ENCODE assay signal across 24 mouse cellular contexts in the genomic region with DNA sequence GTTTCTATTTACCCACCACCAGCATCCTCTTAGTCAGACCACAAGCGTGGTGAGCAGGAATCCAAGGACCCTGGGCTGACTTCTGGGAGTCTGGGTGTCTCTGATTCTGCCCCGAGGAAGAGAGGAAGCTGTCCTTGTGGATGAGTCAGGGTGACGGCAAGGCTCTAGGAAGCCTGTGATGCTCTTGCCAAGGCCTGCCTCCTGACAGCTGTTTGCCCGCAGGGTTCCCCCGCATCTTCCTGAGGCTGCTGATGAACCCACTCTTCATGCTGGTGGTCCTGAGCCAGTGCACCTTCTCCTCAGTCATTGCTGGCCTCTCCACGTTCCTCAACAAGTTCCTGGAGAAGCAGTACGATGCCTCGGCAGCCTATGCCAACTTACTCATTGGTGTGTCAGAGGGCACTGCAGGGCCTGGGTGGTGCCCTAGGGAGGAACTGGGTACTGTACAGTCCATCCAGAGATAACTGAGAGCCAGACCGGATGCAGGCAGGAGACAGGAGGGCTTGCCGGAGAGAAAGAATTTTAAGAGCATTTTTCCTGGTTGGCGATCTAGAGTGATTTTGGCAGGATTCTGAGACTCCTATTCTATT. TPM values are rescaled to one million over a fixed set of nuclear protein-coding genes. Genes with fewer than 3 reads are reported as not detected.
DNase-seq lines count a peak whose midpoint lies in the region; ATAC-seq and TF ChIP-seq lines count a peak whose summit lies in the region.
"Had no signal": no experiment of that assay in that cellular context is flagged by ENCODE, and none has a peak within 500 bp of the region (broad histone marks: within the 10 kb centered on the region; RNA-seq: fewer than 3 reads in every experiment).

No protein-coding gene starts in this region.

- H3K4me2 ChIP-seq in stomach, postnatal 0 days (replicated peaks; ENCODE audit: low read depth): no peak overlapping the region
- H3K4me2 ChIP-seq in hindbrain, postnatal 0 days (ENCODE audit: low read depth, low read length): no peak overlapping the region
- H3K4me2 ChIP-seq: embryonic facial prominence, embryonic 13.5 days; forebrain, embryonic 15.5 days; heart, embryonic 11.5 days; hindbrain, embryonic 12.5 days; limb, embryonic 12.5 days; liver, embryonic 12.5 days; lung, embryonic 15.5 days; midbrain, embryonic 15.5 days; neural tube, embryonic 15.5 days had no signal

- no peak overlapping the region for H3K9ac ChIP-seq in stomach, postnatal 0 days (ENCODE audit: low read length)
- no peak overlapping the region for H3K9ac ChIP-seq in hindbrain, postnatal 0 days (replicated peaks; ENCODE audit: low read length)
- H3K9ac ChIP-seq: embryonic facial prominence, embryonic 13.5 days; forebrain, embryonic 15.5 days; hindbrain, embryonic 12.5 days; limb, embryonic 12.5 days; liver, embryonic 12.5 days; lung, embryonic 15.5 days; midbrain, embryonic 15.5 days; neural tube, embryonic 15.5 days had no signal

- no peak for TF ChIP-seq EP300 in stomach, postnatal 0 days (optimal IDR thresholded peaks at IDR 0.05)

- TF ChIP-seq CTCF in stomach, postnatal 0 days (IDR thresholded peaks at IDR 0.05; ENCODE audit: low read depth): no peak
- TF ChIP-seq CTCF in hindbrain, postnatal 0 days (IDR thresholded peaks at IDR 0.05; ENCODE audit: low read depth): no peak

- H3K27ac ChIP-seq in stomach, postnatal 0 days (replicated peaks): no peak overlapping the region
- H3K27ac ChIP-seq in hindbrain, postnatal 0 days: no peak overlapping the region
- H3K27ac ChIP-seq: embryonic facial prominence, embryonic 13.5 days; forebrain, embryonic 15.5 days; hindbrain, embryonic 12.5 days; limb, embryonic 12.5 days; liver, embryonic 12.5 days; midbrain, embryonic 15.5 days; neural tube, embryonic 15.5 days had no signal

- H3K4me1 ChIP-seq in stomach, postnatal 0 days (replicated peaks; ENCODE audit: control insufficient read depth, insufficient read depth): no peaks in the 10 kb centered on the region
- H3K4me1 ChIP-seq in hindbrain, postnatal 0 days (ENCODE audit: insufficient read depth, low read length): no peaks in the 10 kb centered on the region
- H3K4me1 ChIP-seq: hindbrain, embryonic 12.5 days; limb, embryonic 12.5 days; liver, embryonic 12.5 days; midbrain, embryonic 15.5 days; neural tube, embryonic 15.5 days had no signal

- 73% methylated on average over 11 of the region's 11 CpGs for WGBS in stomach, postnatal 0 days
- 80% methylated on average over 11 of the region's 11 CpGs for WGBS in hindbrain, postnatal 0 days

- 0 out of 2 replicates have a peak, but pooled peaks have one; percentile 21 for ATAC-seq in stomach, postnatal 0 days (ENCODE audit: low FRiP score, low TSS enrichment)
- no peak for ATAC-seq in hindbrain, postnatal 0 days
- ATAC-seq: CD4-positive, CD25-positive, alpha-beta regulatory T cell, adult 4 months; forebrain, embryonic 15.5 days; inflammation-experienced regulatory T-cells, adult 6 months; liver, embryonic 12.5 days; midbrain, embryonic 15.5 days had no signal

- H3K4me3 ChIP-seq in stomach, postnatal 0 days (ENCODE audit: low read depth, low read length): no peak overlapping the region
- no peak overlapping the region for H3K4me3 ChIP-seq in hindbrain, postnatal 0 days (ENCODE audit: low read length)
- H3K4me3 ChIP-seq: embryonic facial prominence, embryonic 13.5 days; forebrain, embryonic 15.5 days; hindbrain, embryonic 12.5 days; limb, embryonic 12.5 days; liver, embryonic 12.5 days; lung, embryonic 15.5 days; megakaryocyte, embryonic 14.5 days; midbrain, embryonic 15.5 days; neural tube, embryonic 15.5 days had no signal

- peak; percentile 56 to 73 for DNase-seq in lung, adult 18-20 months
- no peak for DNase-seq in lung, postnatal 14 days
- DNase-seq in NIH3T3 (ENCODE audit: low read depth): peak; percentile 71
- DNase-seq in adrenal gland, postnatal 10 days: peak; percentile 55
- DNase-seq in stomach, postnatal 0 days (ENCODE audit: low spot score): no peak
- no peak for DNase-seq in hindbrain, postnatal 0 days (ENCODE audit: low spot score)
- no peak for DNase-seq in layer of hippocampus, adult 9-11 months
- DNase-seq: heart, postnatal 10 days; kidney, adult 8-10 months; kidney, postnatal 36 days; right cerebral cortex, postnatal 14 days; spleen, adult 18-20 months had no signal

- H3K27me3 ChIP-seq in stomach, postnatal 0 days (ENCODE audit: control insufficient read depth, insufficient read depth, low read length): no peaks in the 10 kb centered on the region
- no peaks in the 10 kb centered on the region for H3K27me3 ChIP-seq in hindbrain, postnatal 0 days (ENCODE audit: insufficient read depth, low read length)
- H3K27me3 ChIP-seq: embryonic facial prominence, embryonic 13.5 days; forebrain, embryonic 15.5 days; hindbrain, embryonic 12.5 days; limb, embryonic 12.5 days; lung, embryonic 15.5 days; midbrain, embryonic 15.5 days; neural tube, embryonic 15.5 days had no signal

- H3K36me3 ChIP-seq in stomach, postnatal 0 days (ENCODE audit: control insufficient read depth, insufficient read depth, low read length): no peaks in the 10 kb centered on the region
- no peaks in the 10 kb centered on the region for H3K36me3 ChIP-seq in hindbrain, postnatal 0 days (ENCODE audit: insufficient read depth, low read length)
- H3K36me3 ChIP-seq: forebrain, embryonic 15.5 days; hindbrain, embryonic 12.5 days; limb, embryonic 12.5 days; liver, embryonic 12.5 days; lung, embryonic 15.5 days; midbrain, embryonic 15.5 days; neural tube, embryonic 15.5 days had no signal

- no peaks in the 10 kb centered on the region for H3K9me3 ChIP-seq in stomach, postnatal 0 days (ENCODE audit: control insufficient read depth, low read length)
- no peaks in the 10 kb centered on the region for H3K9me3 ChIP-seq in hindbrain, postnatal 0 days (ENCODE audit: low read length)
- H3K9me3 ChIP-seq: forebrain, embryonic 15.5 days; limb, embryonic 12.5 days; liver, embryonic 12.5 days; lung, embryonic 15.5 days; midbrain, embryonic 15.5 days; neural tube, embryonic 15.5 days had no signal

RNA-seq across cellular contexts. Expression of a gene that starts 38.6 kb away (rescaled TPM):
- total RNA-seq in adrenal gland, postnatal 10 days (2021): 10 to 100 TPM in 1 of 2 experiments, 1 to 10 TPM in 1; 7.0 to 14.7 TPM
- polyA plus RNA-seq in stomach, postnatal 0 days (2015; fragmentation: Nextera tagmentation; extraction: Ambion mirVana): 3.3 and 4.1 TPM in 2 replicates
- total RNA-seq in hindbrain, postnatal 0 days (2014; rRNA removed): 210 and 223 TPM in 2 replicates
- 139 and 155 TPM in 2 replicates for polyA plus RNA-seq in hindbrain, postnatal 0 days (2015; fragmentation: Nextera tagmentation; extraction: Ambion mirVana)

Comparison
In these comparisons a context has a peak if more than half of its experiments do, and no peak if none do; other contexts are left out.
1. DNase-seq: peak in lung, adult 18-20 months (2 of 2), NIH3T3 (single experiment) and adrenal gland, postnatal 10 days (single experiment); none in lung, postnatal 14 days (single experiment), stomach, postnatal 0 days (single experiment), hindbrain, postnatal 0 days (single experiment) and layer of hippocampus, adult 9-11 months (single experiment).
2. RNA of a gene that starts 38.6 kb away (total RNA-seq): 210 to 223 TPM in hindbrain, postnatal 0 days; 7.0 to 14.7 TPM in adrenal gland, postnatal 10 days; every median in the first group is over 10 times any median in the second.